Mouse (Mus musculus): ENCODE data around the gene Sco1. TPM values are rescaled to one million over a fixed set of nuclear protein-coding genes. Genes with fewer than 3 reads are reported as not detected.
"Not testable (repeated sequence)": the region's sequence is repeated elsewhere in the genome, so short reads cannot be mapped to it uniquely, and the experiment has no call there.

Sco1 gene
- polyA plus RNA-seq, 1 experiment from 2014 or later = 20.4 TPM

GRCm38 (mm10) chr11:67083712-67084340 lies 31.4 kb downstream of the Sco1 start:
- H3K4me1 ChIP-seq (ENCODE audit: control insufficient read depth in 2 of 2, insufficient read depth in 2 of 2, low read length in 2 of 2) = peaks cover 3 to 4% of the 10 kb centered on the region in 2 experiments; a peak in 1 of 4 replicates
- no peak overlapping the region for H3K27ac ChIP-seq (replicated peaks in 1 of 2; ENCODE audit: control insufficient read depth in 1 of 2, insufficient read depth in 1 of 2, low read depth in 2 of 2, low read length in 2 of 2)
- no peak overlapping the region for H3K4me3 ChIP-seq (ENCODE audit: control insufficient read depth in 1 of 2, insufficient read depth in 1 of 2, low read depth in 1 of 2, low read length in 2 of 2)
- no peaks in the 10 kb centered on the region for H3K36me3 ChIP-seq (ENCODE audit: control insufficient read depth, insufficient read depth, low read length)
- H3K27me3 ChIP-seq (ENCODE audit: control insufficient read depth, insufficient read depth, low read length) = peaks cover 26% of the 10 kb centered on the region
- no peak overlapping the region for H3K4me2 ChIP-seq (ENCODE audit: low read length)
- no peak overlapping the region for H3K9ac ChIP-seq (ENCODE audit: low read length)
- ATAC-seq (ENCODE audit: insufficient number of reproducible peaks, insufficient read depth, low FRiP score, low read depth) = no peak
- peaks cover 3% of the 10 kb centered on the region; the same call in 1 of the 2 replicates for H3K9me3 ChIP-seq (ENCODE audit: control insufficient read depth, low read length)
- WGBS = 37% methylated on average over 32 of the region's 32 CpGs

GRCm38 (mm10) chr11:67085489-67085888 lies 33.0 kb downstream of the Sco1 start:
- H3K27ac ChIP-seq (replicated peaks in 1 of 2; ENCODE audit: control insufficient read depth in 1 of 2, insufficient read depth in 1 of 2, low read depth in 2 of 2, low read length in 2 of 2) = no peak overlapping the region
- H3K9ac ChIP-seq (ENCODE audit: low read length) = no peak overlapping the region
- no peak overlapping the region for H3K4me3 ChIP-seq (ENCODE audit: control insufficient read depth in 1 of 2, insufficient read depth in 1 of 2, low read depth in 1 of 2, low read length in 2 of 2)
- no peak overlapping the region for H3K4me2 ChIP-seq (ENCODE audit: low read length)
- WGBS = 4% methylated on average over 6 of the region's 6 CpGs
- peaks cover 26% of the 10 kb centered on the region for H3K27me3 ChIP-seq (ENCODE audit: control insufficient read depth, insufficient read depth, low read length)
- no peak for ATAC-seq (ENCODE audit: insufficient number of reproducible peaks, insufficient read depth, low FRiP score, low read depth)
- peaks cover 3 to 4% of the 10 kb centered on the region in 2 experiments; a peak in 1 of 4 replicates for H3K4me1 ChIP-seq (ENCODE audit: control insufficient read depth in 2 of 2, insufficient read depth in 2 of 2, low read length in 2 of 2)
- no peaks in the 10 kb centered on the region for H3K36me3 ChIP-seq (ENCODE audit: control insufficient read depth, insufficient read depth, low read length)
- peaks cover 3% of the 10 kb centered on the region; the same call in 1 of the 2 replicates for H3K9me3 ChIP-seq (ENCODE audit: control insufficient read depth, low read length)

- no peak for ATAC-seq (ENCODE audit: insufficient number of reproducible peaks, insufficient read depth, low FRiP score, low read depth)
- H3K9me3 ChIP-seq (ENCODE audit: control insufficient read depth, low read length) = peaks cover 3% of the 10 kb centered on the region; the same call in 1 of the 2 replicates
- peaks cover 24% of the 10 kb centered on the region for H3K27me3 ChIP-seq (ENCODE audit: control insufficient read depth, insufficient read depth, low read length)
- H3K4me1 ChIP-seq (ENCODE audit: control insufficient read depth in 2 of 2, insufficient read depth in 2 of 2, low read length in 2 of 2) = peaks cover 0 to under 1% of the 10 kb centered on the region in 2 experiments; a peak in 1 of 4 replicates
- H3K36me3 ChIP-seq (ENCODE audit: control insufficient read depth, insufficient read depth, low read length) = no peaks in the 10 kb centered on the region
- WGBS = 45% methylated on average over 9 of the region's 9 CpGs
- no peak overlapping the region for H3K4me3 ChIP-seq (ENCODE audit: control insufficient read depth in 1 of 2, insufficient read depth in 1 of 2, low read depth in 1 of 2, low read length in 2 of 2)
- no peak overlapping the region for H3K4me2 ChIP-seq (ENCODE audit: low read length)
- no peak overlapping the region for H3K27ac ChIP-seq (replicated peaks in 1 of 2; ENCODE audit: control insufficient read depth in 1 of 2, insufficient read depth in 1 of 2, low read depth in 2 of 2, low read length in 2 of 2)
- H3K9ac ChIP-seq (ENCODE audit: low read length) = no peak overlapping the region
These were observed 34.1 kb downstream of the Sco1 start for GRCm38 (mm10) chr11:67086467-67087164.

- WGBS = 75% methylated on average over 12 of the region's 12 CpGs
These were observed 34.8 kb downstream of the Sco1 start for GRCm38 (mm10) chr11:67087225-67087624.

GRCm38 (mm10) chr11:67092354-67092753 lies 39.9 kb downstream of the Sco1 start:
- not testable (repeated sequence) for H3K36me3 ChIP-seq (ENCODE audit: control insufficient read depth, insufficient read depth, low read length); H3K27me3 ChIP-seq (ENCODE audit: control insufficient read depth, insufficient read depth, low read length); H3K4me3 ChIP-seq (ENCODE audit: control insufficient read depth in 1 of 2, insufficient read depth in 1 of 2, low read depth in 1 of 2, low read length in 2 of 2); H3K4me1 ChIP-seq (ENCODE audit: control insufficient read depth in 2 of 2, insufficient read depth in 2 of 2, low read length in 2 of 2); ATAC-seq (ENCODE audit: insufficient number of reproducible peaks, insufficient read depth, low FRiP score, low read depth); H3K4me2 ChIP-seq (ENCODE audit: low read length); H3K9me3 ChIP-seq (ENCODE audit: control insufficient read depth, low read length); H3K9ac ChIP-seq (ENCODE audit: low read length); H3K27ac ChIP-seq (replicated peaks in 1 of 2; ENCODE audit: control insufficient read depth in 1 of 2, insufficient read depth in 1 of 2, low read depth in 2 of 2, low read length in 2 of 2)
- 90% methylated on average over 12 of the region's 12 CpGs for WGBS

More at GRCm38 (mm10) chr11:67087225-67087624, 34.8 kb downstream of the Sco1 start:
- Histone ChIP-seq H3K4me3 (ENCODE audit: control insufficient read depth in 1 of 2, insufficient read depth in 1 of 2, low read depth in 1 of 2, low read length in 2 of 2) (no peak overlapping the region), H3K9ac (ENCODE audit: low read length) (no peak overlapping the region), H3K27me3 (ENCODE audit: control insufficient read depth, insufficient read depth, low read length) (peaks cover 24% of the 10 kb centered on the region), H3K27ac (replicated peaks in 1 of 2; ENCODE audit: control insufficient read depth in 1 of 2, insufficient read depth in 1 of 2, low read depth in 2 of 2, low read length in 2 of 2) (no peak overlapping the region), H3K36me3 (ENCODE audit: control insufficient read depth, insufficient read depth, low read length) (no peaks in the 10 kb centered on the region), H3K4me1 (ENCODE audit: control insufficient read depth in 2 of 2, insufficient read depth in 2 of 2, low read length in 2 of 2) (no peaks in the 10 kb centered on the region), H3K4me2 (ENCODE audit: low read length) (no peak overlapping the region), H3K9me3 (ENCODE audit: control insufficient read depth, low read length) (peaks cover 3% of the 10 kb centered on the region; the same call in 1 of the 2 replicates)
- no peak for ATAC-seq (ENCODE audit: insufficient number of reproducible peaks, insufficient read depth, low FRiP score, low read depth)

GRCm38 (mm10) chr11:67093201-67093600 lies 40.7 kb downstream of the Sco1 start:
- no peak overlapping the region for H3K4me2 ChIP-seq (ENCODE audit: low read length)
- H3K27me3 ChIP-seq (ENCODE audit: control insufficient read depth, insufficient read depth, low read length) = peaks cover 6% of the 10 kb centered on the region
- H3K9ac ChIP-seq (ENCODE audit: low read length) = no peak overlapping the region
- H3K4me1 ChIP-seq (ENCODE audit: control insufficient read depth in 2 of 2, insufficient read depth in 2 of 2, low read length in 2 of 2) = no peaks in the 10 kb centered on the region
- H3K9me3 ChIP-seq (ENCODE audit: control insufficient read depth, low read length) = no peaks in the 10 kb centered on the region
- no peak overlapping the region for H3K27ac ChIP-seq (replicated peaks in 1 of 2; ENCODE audit: control insufficient read depth in 1 of 2, insufficient read depth in 1 of 2, low read depth in 2 of 2, low read length in 2 of 2)
- H3K36me3 ChIP-seq (ENCODE audit: control insufficient read depth, insufficient read depth, low read length) = no peaks in the 10 kb centered on the region
- no peak for ATAC-seq (ENCODE audit: insufficient number of reproducible peaks, insufficient read depth, low FRiP score, low read depth)
- whole genome bisulfite sequencing = 70% methylated on average over 9 of the region's 9 CpGs
- H3K4me3 ChIP-seq (ENCODE audit: control insufficient read depth in 1 of 2, insufficient read depth in 1 of 2, low read depth in 1 of 2, low read length in 2 of 2) = no peak overlapping the region

- Histone ChIP-seq H3K27me3 (ENCODE audit: control insufficient read depth, insufficient read depth, low read length) (peaks cover 6% of the 10 kb centered on the region), H3K4me2 (ENCODE audit: low read length) (no peak overlapping the region), H3K4me3 (ENCODE audit: control insufficient read depth in 1 of 2, insufficient read depth in 1 of 2, low read depth in 1 of 2, low read length in 2 of 2) (no peak overlapping the region), H3K4me1 (ENCODE audit: control insufficient read depth in 2 of 2, insufficient read depth in 2 of 2, low read length in 2 of 2) (no peaks in the 10 kb centered on the region), H3K9me3 (ENCODE audit: control insufficient read depth, low read length) (no peaks in the 10 kb centered on the region), H3K27ac (replicated peaks in 1 of 2; ENCODE audit: control insufficient read depth in 1 of 2, insufficient read depth in 1 of 2, low read depth in 2 of 2, low read length in 2 of 2) (no peak overlapping the region), H3K9ac (ENCODE audit: low read length) (no peak overlapping the region), H3K36me3 (ENCODE audit: control insufficient read depth, insufficient read depth, low read length) (no peaks in the 10 kb centered on the region)
- WGBS = 94% methylated on average over 5 of the region's 5 CpGs
- ATAC-seq (ENCODE audit: insufficient number of reproducible peaks, insufficient read depth, low FRiP score, low read depth) = no peak
These were observed 41.2 kb downstream of the Sco1 start for GRCm38 (mm10) chr11:67093652-67094051.
